Mouse (Mus musculus) thymus, postnatal 14 days (tissue): ENCODE results near the gene Naa80.
A peak's percentile ranks its signal among the peaks of the same experiment; 100 is the strongest.

Experiments
- DNase-seq: peaks from one replicate; pipeline ENCODE4 v3.0.0; 2021

Gene Naa80

DNA sequence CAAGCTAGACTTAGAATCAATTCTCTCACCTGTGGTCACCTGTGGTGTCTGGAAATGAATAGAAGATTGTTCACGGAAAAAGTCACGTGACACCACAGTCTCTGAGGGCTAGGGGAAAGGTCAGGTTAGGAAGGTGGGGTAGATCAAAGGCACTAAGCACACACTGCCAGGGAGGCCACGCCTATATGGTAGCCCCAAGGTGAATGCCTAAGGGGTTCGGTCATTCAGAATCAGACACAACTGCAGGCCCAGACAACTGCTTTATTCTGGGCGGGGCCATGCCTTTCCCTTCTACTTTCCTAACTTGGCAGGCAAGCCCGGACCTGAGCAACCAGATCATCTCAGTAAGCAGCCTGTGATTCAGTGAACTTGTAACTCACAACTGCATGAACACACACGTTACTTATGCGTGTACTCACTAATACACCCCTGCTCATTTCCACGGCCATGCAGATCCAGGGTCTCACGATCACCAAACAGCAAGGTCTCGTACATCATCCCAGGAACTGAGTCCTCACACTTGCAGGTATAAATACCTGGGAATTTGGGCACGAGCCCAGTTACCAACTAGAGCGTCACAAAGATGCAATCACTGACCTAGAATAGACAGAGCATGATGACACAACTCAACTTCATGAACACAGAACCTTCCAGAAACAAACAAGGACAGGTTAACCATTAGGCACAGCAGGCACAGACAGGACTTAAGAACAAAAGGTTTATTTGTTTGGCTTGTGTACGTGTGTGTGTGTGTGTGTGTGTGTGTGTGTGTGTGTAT, 2.9 kb upstream of the Naa80 start:
- no peak for DNase-seq

DNA sequence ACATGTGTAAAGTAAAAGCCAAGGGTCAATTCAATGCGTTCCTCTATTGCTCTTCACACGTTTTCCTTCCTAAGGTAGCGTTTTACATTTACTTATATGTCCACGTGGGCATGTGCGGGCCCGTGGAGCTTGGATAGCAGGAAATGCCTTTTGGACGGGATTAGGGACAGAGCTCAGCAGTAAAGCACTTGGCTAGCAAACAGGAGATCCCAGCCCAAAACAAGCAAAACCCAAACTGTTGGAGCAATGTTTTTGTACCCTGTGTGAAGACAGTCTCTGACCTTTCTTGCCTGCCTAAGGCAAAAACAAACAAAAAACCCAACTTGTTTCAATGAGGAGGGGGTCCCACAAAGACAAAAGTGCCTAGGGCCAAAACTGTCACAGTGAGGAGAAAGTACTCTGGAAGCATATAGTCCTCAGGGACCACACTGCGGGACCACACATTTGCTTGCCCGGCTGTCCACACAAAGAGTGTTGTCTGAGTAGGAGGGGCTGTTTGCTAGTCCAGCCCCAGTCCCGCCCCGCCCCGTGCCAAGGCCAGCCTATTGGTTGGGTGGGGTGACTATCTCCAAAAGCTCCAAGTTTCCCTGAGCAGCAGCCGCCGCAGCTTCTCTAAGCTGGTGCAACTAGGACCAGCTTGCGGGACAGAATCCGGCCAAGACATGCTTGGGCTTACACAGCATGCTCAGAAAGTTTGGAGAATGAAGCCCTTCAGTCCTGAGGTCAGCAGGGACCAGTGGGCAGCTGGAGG, 2.2 kb upstream of the Naa80 start, which contains the start of gene Hyal1:
Gene Hyal1, plus strand, starts transcription at position 571 of the 751 bp plus-strand sequence.
- DNase-seq, result no peak

DNA sequence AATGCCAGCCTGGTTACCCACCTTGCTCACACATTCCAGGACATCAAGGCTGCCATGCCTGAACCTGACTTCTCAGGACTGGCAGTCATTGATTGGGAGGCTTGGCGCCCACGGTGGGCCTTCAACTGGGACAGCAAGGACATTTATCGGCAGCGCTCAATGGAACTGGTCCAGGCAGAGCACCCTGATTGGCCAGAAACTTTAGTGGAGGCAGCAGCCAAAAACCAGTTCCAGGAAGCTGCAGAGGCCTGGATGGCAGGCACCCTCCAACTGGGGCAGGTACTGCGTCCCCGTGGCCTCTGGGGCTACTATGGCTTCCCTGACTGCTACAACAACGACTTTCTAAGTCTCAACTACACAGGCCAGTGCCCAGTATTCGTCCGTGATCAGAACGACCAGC, 816 bp upstream of the Naa80 start:
- no peak for DNase-seq

DNA sequence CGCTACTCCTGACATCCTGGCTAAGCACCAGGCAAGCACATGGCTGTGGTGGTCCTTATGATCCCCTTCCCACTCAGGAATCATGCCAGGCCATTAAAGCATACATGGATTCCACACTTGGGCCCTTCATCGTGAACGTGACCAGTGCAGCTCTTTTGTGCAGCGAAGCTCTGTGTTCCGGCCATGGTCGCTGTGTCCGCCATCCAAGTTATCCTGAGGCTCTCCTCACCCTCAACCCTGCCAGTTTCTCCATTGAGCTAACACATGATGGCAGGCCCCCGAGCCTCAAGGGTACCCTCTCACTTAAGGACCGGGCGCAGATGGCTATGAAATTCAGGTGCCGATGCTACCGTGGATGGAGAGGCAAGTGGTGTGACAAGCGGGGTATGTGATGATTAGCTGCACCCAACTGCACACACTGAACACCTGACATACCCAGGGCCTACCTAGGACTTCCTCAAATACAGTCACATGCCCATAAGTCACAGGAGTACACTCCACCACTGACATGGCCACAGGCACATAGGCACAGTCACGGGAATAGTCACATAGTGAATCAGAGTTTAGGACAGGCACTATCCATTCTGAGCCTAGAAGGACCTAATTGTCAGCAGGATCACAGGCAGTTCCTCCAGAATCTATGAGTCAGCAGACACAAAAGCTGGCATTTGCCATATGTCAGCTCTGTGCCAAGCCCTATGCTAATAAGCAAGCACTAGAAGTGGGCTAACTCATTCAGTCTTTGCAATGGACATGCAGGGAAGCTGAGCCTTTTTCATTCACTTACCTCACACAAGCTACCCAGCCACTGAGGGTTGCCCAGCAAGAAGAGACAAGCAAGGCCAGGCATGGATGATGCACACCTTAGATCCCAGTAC, 575 bp downstream of the Naa80 start:
- DNase-seq, result no peak

GRCm38 (mm10) chr9:107580501-107581317, 2.0 kb downstream of the Naa80 start, which contains the start of gene Hyal3:
Gene Hyal3, plus strand, starts transcription at chr9:107580818.
- DNase-seq, result peak; percentile 89

DNA sequence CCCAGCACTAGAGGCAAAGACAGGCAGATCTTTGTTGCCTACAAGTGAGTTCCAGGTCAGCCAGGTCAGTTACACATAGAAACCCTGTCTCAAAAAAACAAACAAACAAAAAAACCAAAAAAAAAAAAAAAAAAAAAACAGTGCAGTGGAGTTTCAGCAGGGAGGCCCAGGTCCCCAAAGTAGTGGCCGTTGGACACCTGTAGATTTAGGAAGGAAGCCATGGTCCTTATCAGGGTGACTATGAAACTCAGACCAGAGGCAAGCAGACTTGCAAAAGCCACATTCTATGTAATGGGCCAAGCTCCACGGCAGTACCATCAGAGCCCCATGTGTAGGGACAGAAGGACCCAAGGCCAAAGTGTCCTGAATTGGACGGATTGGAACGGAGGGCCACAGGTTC, 2.9 kb downstream of the Naa80 start:
- no peak for DNase-seq

DNA sequence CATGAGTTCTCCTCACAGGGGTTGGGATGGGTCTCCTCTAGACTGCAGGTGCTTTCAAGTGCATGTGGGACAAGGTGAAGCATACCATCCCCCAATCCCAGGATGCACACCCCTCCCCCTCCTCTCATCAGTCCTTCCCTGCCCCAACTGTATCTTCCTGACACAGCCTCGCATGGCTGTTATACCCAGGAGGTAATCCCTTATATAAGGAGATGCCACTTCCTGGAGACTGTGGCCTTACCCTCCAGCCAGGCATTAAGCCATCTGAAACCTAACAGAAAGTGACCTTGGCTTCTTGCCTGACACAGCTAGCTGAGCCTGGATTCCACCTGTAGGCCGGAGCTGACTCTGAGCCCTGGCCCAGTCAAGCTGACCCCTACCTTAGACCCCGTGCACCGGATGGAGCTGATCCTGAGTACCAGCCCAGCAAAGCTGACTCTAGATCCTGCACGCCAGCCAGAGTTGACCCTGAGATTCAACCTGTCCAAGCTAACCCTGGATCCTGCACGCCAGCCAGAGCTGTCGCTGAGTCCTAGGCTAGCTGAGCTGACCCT, 3.9 kb downstream of the Naa80 start:
- DNase-seq, result no peak

GRCm38 (mm10) chr9:107583174-107583573, 4.5 kb downstream of the Naa80 start:
- no peak for DNase-seq

GRCm38 (mm10) chr9:107586504-107586903, 7.8 kb downstream of the Naa80 start:
- no peak for DNase-seq

GRCm38 (mm10) chr9:107586974-107587832, 8.5 kb downstream of the Naa80 start, which contains the start of gene Ifrd2:
Gene Ifrd2, plus strand, starts transcription at chr9:107587642.
- peak; percentile 99 for DNase-seq

GRCm38 (mm10) chr9:107587833-107588639, 9.3 kb downstream of the Naa80 start:
- DNase-seq, result no peak

- no peak for DNase-seq
These were observed 11.5 kb downstream of the Naa80 start for GRCm38 (mm10) chr9:107590058-107590772.

GRCm38 (mm10) chr9:107590773-107591060, 12.0 kb downstream of the Naa80 start:
- no peak for DNase-seq

GRCm38 (mm10) chr9:107593101-107593976, 14.7 kb downstream of the Naa80 start:
- DNase-seq, result no peak

- no peak for DNase-seq
These were observed 15.8 kb downstream of the Naa80 start for GRCm38 (mm10) chr9:107594281-107595062.

DNA sequence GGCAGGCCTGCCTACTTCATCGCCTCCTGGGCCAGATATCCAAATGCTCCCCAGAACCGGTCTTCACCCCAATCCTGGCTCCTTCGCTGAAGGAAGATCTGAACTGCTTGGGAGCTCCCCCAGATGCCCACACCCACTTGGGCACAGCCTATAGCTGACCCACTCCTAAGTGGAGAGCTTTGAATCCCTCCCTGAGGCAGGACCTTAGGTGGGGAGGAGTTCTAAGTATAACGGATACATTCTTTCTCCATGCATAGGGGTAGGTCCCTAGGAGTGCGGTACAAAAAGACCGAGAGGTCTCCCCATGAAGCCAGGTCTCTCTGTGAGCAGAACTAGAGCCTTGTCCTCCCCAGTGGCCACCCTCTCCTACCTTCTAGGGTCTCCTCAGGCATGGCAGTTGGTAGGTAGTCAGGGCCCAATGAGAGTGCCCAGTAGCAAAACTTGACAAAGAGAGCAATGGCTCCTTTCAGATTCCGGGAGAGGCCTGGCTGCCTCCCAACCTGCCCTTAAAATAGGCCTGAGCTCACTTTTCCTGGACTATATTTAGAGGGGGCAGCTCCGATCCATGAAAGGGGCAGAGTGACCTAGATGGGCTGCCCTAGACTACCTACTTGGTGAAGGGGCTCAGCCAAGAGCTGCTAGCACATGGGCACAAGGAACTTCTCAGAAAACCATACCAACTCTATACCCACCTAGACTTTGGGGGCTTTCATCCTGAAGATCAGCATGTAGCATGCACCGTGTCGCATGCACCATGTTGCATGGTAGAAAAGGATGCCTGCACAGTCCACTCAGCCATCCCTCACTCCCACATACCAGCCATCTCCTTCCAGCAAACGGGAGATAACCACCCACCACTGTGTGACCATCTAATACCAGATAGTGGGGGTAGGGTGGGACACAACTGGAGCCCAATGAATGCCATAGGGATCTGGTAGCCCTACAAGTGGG, 18.2 kb downstream of the Naa80 start:
- no peak for DNase-seq
